Mouse (Mus musculus): ENCODE data around the gene Krtap3-2. TPM values are rescaled to one million over a fixed set of nuclear protein-coding genes. Genes with fewer than 3 reads are reported as not detected.
"Not testable (repeated sequence)": the region's sequence is repeated elsewhere in the genome, so short reads cannot be mapped to it uniquely, and the experiment has no call there.

Krtap3-2 gene
- polyA plus RNA-seq (2016; fragmentation: Nextera tagmentation; extraction: Ambion mirVana): not detected in 2 replicates

- Histone ChIP-seq H3K4me1 (replicated peaks) (no peaks in the 10 kb centered on the region), H3K9me3 (replicated peaks) (no peaks in the 10 kb centered on the region), H3K9ac (no peak within 1 kb of the TSS), H3K27me3 (replicated peaks) (no peaks in the 10 kb centered on the region), H3K4me3 (no peak within 1 kb of the TSS), H3K27ac (ENCODE audit: poor library complexity, severe bottlenecking) (no peak within 1 kb of the TSS), H3K36me3 (no peaks in the 10 kb centered on the region), H3K4me2 (no peak within 1 kb of the TSS)
- ATAC-seq (ENCODE audit: insufficient number of reproducible peaks, low FRiP score): no peak
- 67% methylated on average over 2 of the region's 2 CpGs for WGBS
These were observed at the start of gene Krtap3-2 for GRCm38 (mm10) chr11:99556753-99557152. Gene Krtap3-2 (minus strand): TSS chr11:99556853.

GRCm38 (mm10) chr11:99603208-99603607 lies 46.6 kb upstream of the Krtap3-2 start, which contains the start of gene Gm11938:
Gene Gm11938 (minus strand): TSS chr11:99603308.
- not testable (repeated sequence) for H3K4me3 ChIP-seq; H3K9ac ChIP-seq; H3K36me3 ChIP-seq; ATAC-seq (ENCODE audit: insufficient number of reproducible peaks, low FRiP score); H3K27me3 ChIP-seq (replicated peaks); H3K4me1 ChIP-seq (replicated peaks); H3K9me3 ChIP-seq (replicated peaks); H3K27ac ChIP-seq (ENCODE audit: poor library complexity, severe bottlenecking); H3K4me2 ChIP-seq
- WGBS: 59% methylated on average over 1 of the region's 1 CpGs

GRCm38 (mm10) chr11:99597742-99598141 lies 41.1 kb upstream of the Krtap3-2 start, which contains the start of gene Krtap9-3:
Gene Krtap9-3 (minus strand): TSS chr11:99598105.
- not testable (repeated sequence) for ATAC-seq (ENCODE audit: insufficient number of reproducible peaks, low FRiP score)

GRCm38 (mm10) chr11:99590981-99591380 lies 34.3 kb upstream of the Krtap3-2 start, which contains the start of gene Krtap1-3:
Gene Krtap1-3 (minus strand): TSS chr11:99591339.
- no peak within 1 kb of the TSS for H3K9ac ChIP-seq
- H3K27me3 ChIP-seq (replicated peaks): 0 out of 2 replicates have a peak, but pooled peaks cover 4% of the 10 kb centered on the region
- H3K9me3 ChIP-seq (replicated peaks): no peaks in the 10 kb centered on the region
- H3K36me3 ChIP-seq: no peaks in the 10 kb centered on the region
- ATAC-seq (ENCODE audit: insufficient number of reproducible peaks, low FRiP score): no peak
- H3K4me3 ChIP-seq: no peak within 1 kb of the TSS
- H3K4me2 ChIP-seq: no peak within 1 kb of the TSS
- no peaks in the 10 kb centered on the region for H3K4me1 ChIP-seq (replicated peaks)
- 76% methylated on average over 6 of the region's 6 CpGs for whole genome bisulfite sequencing
- H3K27ac ChIP-seq (ENCODE audit: poor library complexity, severe bottlenecking): no peak within 1 kb of the TSS

More at GRCm38 (mm10) chr11:99597742-99598141, 41.1 kb upstream of the Krtap3-2 start, which contains the start of gene Krtap9-3:
- H3K4me1 ChIP-seq (replicated peaks); H3K9me3 ChIP-seq (replicated peaks); H3K27ac ChIP-seq (ENCODE audit: poor library complexity, severe bottlenecking); H3K36me3 ChIP-seq; H3K4me3 ChIP-seq; H3K27me3 ChIP-seq (replicated peaks); H3K4me2 ChIP-seq; H3K9ac ChIP-seq: not testable (repeated sequence)
- WGBS: 74% methylated on average over 6 of the region's 6 CpGs

- H3K4me3 ChIP-seq: no peak overlapping the region
- H3K9me3 ChIP-seq (replicated peaks): no peaks in the 10 kb centered on the region
- no peak overlapping the region for H3K9ac ChIP-seq
- 81% methylated on average over 7 of the region's 7 CpGs for WGBS
- H3K36me3 ChIP-seq: no peaks in the 10 kb centered on the region
- no peak for ATAC-seq (ENCODE audit: insufficient number of reproducible peaks, low FRiP score)
- no peak overlapping the region for H3K27ac ChIP-seq (ENCODE audit: poor library complexity, severe bottlenecking)
- 0 out of 2 replicates have a peak, but pooled peaks cover 3% of the 10 kb centered on the region for H3K27me3 ChIP-seq (replicated peaks)
- H3K4me1 ChIP-seq (replicated peaks): no peaks in the 10 kb centered on the region
- no peak overlapping the region for H3K4me2 ChIP-seq
These were observed 28.4 kb upstream of the Krtap3-2 start for GRCm38 (mm10) chr11:99585096-99585495.

- Histone ChIP-seq H3K9ac (no peak within 1 kb of the TSS), H3K4me2 (no peak within 1 kb of the TSS), H3K27me3 (replicated peaks) (0 out of 2 replicates have a peak, but pooled peaks cover 3% of the 10 kb centered on the region), H3K27ac (ENCODE audit: poor library complexity, severe bottlenecking) (no peak within 1 kb of the TSS), H3K9me3 (replicated peaks) (no peaks in the 10 kb centered on the region), H3K4me3 (no peak within 1 kb of the TSS), H3K36me3 (no peaks in the 10 kb centered on the region), H3K4me1 (replicated peaks) (no peaks in the 10 kb centered on the region)
- ATAC-seq (ENCODE audit: insufficient number of reproducible peaks, low FRiP score): no peak
- 69% methylated on average over 5 of the region's 5 CpGs for WGBS
These were observed 26.6 kb upstream of the Krtap3-2 start, which contains the start of gene Krtap1-4 for GRCm38 (mm10) chr11:99583245-99583704. Gene Krtap1-4 (minus strand): TSS chr11:99583654.

DNA sequence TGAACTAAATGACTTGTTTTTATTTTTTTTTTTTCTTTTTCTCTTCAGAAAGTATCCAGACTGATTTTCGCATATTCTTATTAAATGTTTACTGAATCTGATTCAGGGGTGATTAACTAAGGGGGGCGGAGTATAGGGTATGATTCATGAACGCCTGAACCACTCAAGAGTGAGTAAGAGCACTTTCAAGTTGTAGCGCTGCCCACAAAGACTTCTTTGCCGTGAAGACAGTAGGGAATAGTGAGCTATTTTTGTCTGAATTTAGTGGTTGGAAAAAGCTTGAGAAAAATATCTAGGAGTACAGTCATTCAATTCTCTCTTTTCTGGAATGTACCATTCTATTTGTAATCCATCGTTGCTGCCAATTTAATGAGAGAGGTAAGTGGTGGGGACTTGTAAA lies 24.9 kb upstream of the Krtap3-2 start:
- 77% methylated on average over 6 of the region's 6 CpGs for whole genome bisulfite sequencing
- Histone ChIP-seq H3K9ac (no peak overlapping the region), H3K4me3 (no peak overlapping the region), H3K4me1 (replicated peaks) (no peaks in the 10 kb centered on the region), H3K27ac (ENCODE audit: poor library complexity, severe bottlenecking) (no peak overlapping the region), H3K9me3 (replicated peaks) (no peaks in the 10 kb centered on the region), H3K36me3 (no peaks in the 10 kb centered on the region), H3K27me3 (replicated peaks) (0 out of 2 replicates have a peak, but pooled peaks cover 3% of the 10 kb centered on the region), H3K4me2 (no peak overlapping the region)
- ATAC-seq (ENCODE audit: insufficient number of reproducible peaks, low FRiP score): no peak

DNA sequence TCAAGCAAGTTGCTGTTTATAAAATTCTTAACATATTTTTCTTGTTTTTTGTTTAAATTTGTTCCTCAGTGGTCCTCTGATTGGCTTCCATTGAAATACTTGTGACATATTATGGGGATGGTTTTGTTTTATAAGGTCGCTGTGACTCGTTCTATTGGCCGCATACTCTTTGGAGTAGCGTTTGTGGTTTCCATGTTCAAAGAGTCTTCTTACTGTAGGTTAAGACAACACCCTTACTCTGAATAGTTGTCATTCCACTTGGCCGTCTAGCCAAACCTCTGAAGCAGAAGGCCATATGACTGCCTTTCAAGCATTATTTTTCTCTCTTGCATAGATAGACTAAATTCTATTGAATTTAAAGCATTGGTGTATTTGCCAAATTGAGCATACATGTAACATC lies 24.4 kb upstream of the Krtap3-2 start:
- H3K27me3 ChIP-seq (replicated peaks): 0 out of 2 replicates have a peak, but pooled peaks cover 3% of the 10 kb centered on the region
- no peak for ATAC-seq (ENCODE audit: insufficient number of reproducible peaks, low FRiP score)
- no peak overlapping the region for H3K9ac ChIP-seq
- H3K4me3 ChIP-seq: no peak overlapping the region
- H3K36me3 ChIP-seq: no peaks in the 10 kb centered on the region
- no peaks in the 10 kb centered on the region for H3K4me1 ChIP-seq (replicated peaks)
- no peaks in the 10 kb centered on the region for H3K9me3 ChIP-seq (replicated peaks)
- no peak overlapping the region for H3K4me2 ChIP-seq
- WGBS: 86% methylated on average over 5 of the region's 5 CpGs
- H3K27ac ChIP-seq (ENCODE audit: poor library complexity, severe bottlenecking): no peak overlapping the region

GRCm38 (mm10) chr11:99580636-99581035 lies 24.0 kb upstream of the Krtap3-2 start, which contains the start of gene Krtap1-5:
Gene Krtap1-5 (minus strand): TSS chr11:99581016.
- H3K4me2 ChIP-seq: no peak within 1 kb of the TSS

DNA sequence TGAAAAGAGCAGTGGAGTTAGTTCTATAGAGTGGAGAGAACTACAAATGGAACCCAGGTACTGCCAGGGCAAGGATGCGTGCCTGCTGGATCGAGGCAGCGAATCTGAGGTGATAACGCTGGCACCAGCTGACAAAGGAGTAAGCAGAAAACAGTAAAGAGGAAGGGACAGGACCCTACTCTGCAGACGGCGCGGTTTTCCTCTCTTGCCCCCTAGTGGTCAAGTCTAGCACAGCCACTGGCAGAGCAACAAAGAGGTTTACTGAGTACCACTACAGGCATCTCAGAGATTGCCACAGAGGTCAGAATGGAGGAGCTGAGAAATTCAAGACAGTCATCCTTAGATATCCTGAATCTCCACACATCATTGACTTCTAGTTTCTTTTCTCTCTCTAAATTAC lies 17.5 kb upstream of the Krtap3-2 start:
- H3K9me3 ChIP-seq (replicated peaks): no peaks in the 10 kb centered on the region
- H3K4me3 ChIP-seq: no peak overlapping the region
- H3K4me2 ChIP-seq: peak overlapping the region; percentile 52
- H3K9ac ChIP-seq: 0 out of 2 replicates have a peak overlapping the region, but pooled peaks have one; percentile 24
- H3K4me1 ChIP-seq (replicated peaks): no peaks in the 10 kb centered on the region
- 0 out of 2 replicates have a peak, but pooled peaks have one; percentile 36 for ATAC-seq (ENCODE audit: insufficient number of reproducible peaks, low FRiP score)
- H3K27ac ChIP-seq (ENCODE audit: poor library complexity, severe bottlenecking): no peak overlapping the region
- no peaks in the 10 kb centered on the region for H3K36me3 ChIP-seq
- 0% methylated on average over 7 of the region's 7 CpGs for WGBS
- H3K27me3 ChIP-seq (replicated peaks): no peaks in the 10 kb centered on the region

More at GRCm38 (mm10) chr11:99580636-99581035, 24.0 kb upstream of the Krtap3-2 start, which contains the start of gene Krtap1-5:
- H3K4me3 ChIP-seq: no peak within 1 kb of the TSS
- no peaks in the 10 kb centered on the region for H3K4me1 ChIP-seq (replicated peaks)
- 0 out of 2 replicates have a peak, but pooled peaks cover 3% of the 10 kb centered on the region for H3K27me3 ChIP-seq (replicated peaks)
- no peak for ATAC-seq (ENCODE audit: insufficient number of reproducible peaks, low FRiP score)
- H3K9ac ChIP-seq: no peak within 1 kb of the TSS
- no peak within 1 kb of the TSS for H3K27ac ChIP-seq (ENCODE audit: poor library complexity, severe bottlenecking)
- no peaks in the 10 kb centered on the region for H3K36me3 ChIP-seq
- 84% methylated on average over 6 of the region's 6 CpGs for WGBS
- no peaks in the 10 kb centered on the region for H3K9me3 ChIP-seq (replicated peaks)

DNA sequence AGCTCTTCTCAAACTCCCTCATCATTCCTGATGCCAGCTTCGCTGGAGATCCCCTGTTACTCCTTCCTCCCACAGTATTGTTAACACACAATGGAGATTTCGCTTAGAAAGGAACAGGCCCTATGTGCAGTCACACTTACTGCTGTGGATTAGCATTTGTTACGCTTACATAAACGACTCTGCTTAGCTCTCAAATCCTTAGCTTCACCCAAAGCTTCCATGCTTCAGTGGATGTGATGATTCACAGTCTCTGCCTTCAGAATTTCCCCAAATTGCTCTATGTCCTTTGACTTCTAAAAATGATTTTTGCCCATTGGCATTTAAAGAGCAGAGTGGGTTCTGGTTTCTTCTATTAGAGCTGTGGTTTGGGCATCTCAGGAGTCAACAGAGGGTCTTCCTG lies 16.5 kb upstream of the Krtap3-2 start:
- ATAC-seq (ENCODE audit: insufficient number of reproducible peaks, low FRiP score): no peak
- H3K36me3 ChIP-seq: no peaks in the 10 kb centered on the region
- H3K27me3 ChIP-seq (replicated peaks): no peaks in the 10 kb centered on the region
- no peak overlapping the region for H3K4me3 ChIP-seq
- no peak overlapping the region for H3K4me2 ChIP-seq
- no peak overlapping the region for H3K9ac ChIP-seq
- WGBS: 66% methylated on average over 4 of the region's 4 CpGs
- H3K9me3 ChIP-seq (replicated peaks): no peaks in the 10 kb centered on the region
- no peaks in the 10 kb centered on the region for H3K4me1 ChIP-seq (replicated peaks)
- H3K27ac ChIP-seq (ENCODE audit: poor library complexity, severe bottlenecking): no peak overlapping the region

Measured in heart, embryonic 12.5 days (tissue).